Mouse (Mus musculus) embryo, embryonic 9.5 days (tissue): ENCODE measurements around the gene Fer1l4.

ENCODE experiments used
- DNase-seq: peaks from one replicate; pipeline ENCODE4 v3.0.0-alpha.2; 2017; ENCODE audit errors: extremely low spot score

Gene Fer1l4

DNA sequence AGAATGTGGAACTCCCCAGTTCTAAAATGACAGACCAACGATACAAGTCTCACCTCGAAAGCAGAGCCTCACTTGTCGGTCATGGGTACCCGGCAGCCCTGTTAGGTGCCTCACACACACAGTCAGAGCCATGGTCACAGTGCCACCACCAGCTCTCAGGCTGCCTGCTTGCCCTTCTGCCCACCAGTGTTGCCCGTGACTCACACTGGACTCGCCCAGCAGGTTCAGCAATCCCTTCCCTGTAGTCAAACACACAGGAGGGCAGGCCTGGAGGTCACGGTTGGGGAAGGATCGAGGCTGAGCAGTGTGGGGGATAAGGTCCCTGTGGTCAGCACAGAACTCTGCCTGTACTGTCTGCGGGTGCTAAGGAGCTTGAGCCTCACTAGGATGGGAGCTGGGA is at the start of gene Fer1l4:
Gene Fer1l4, minus strand, starts transcription at position 132 of the 400 bp plus-strand sequence.
- DNase-seq, result no peak

DNA sequence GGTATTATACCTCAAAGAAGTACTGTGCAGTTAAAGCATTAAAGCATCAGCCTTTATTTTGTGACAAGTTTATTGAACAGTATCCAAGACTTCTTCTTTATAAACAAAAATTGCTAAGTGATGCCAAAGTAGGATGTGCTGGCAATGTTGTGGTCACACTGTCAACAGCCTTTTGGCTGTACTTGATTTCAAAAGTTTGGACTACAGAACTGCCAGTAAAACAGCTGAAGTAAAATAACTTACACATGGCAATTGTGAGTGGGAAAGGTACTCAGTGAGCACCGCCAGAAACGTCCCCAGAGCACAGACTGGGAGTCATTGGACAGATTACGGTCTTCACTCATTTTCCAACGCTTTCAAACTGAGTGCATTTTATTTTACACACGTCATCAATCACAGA is 39.2 kb upstream of the Fer1l4 start:
- no peak for DNase-seq

DNA sequence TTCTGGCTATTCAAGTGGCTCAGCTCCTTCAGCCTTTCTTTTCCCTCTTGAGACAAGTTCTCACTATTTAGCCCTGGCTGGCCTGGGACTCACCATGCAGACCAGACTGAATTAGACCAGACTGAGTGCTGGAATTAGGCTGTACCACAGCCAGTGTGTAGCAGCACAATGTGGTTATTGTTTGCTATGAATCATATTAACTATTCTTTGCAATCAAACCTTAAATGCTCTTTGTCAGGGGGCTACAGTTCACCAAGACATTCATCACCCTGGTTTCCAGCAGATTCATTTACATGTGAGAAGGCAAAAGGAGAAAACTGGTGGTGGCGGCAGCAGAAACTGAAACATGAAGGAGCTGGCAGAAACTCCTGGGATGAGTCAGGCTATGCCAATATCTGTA is 37.1 kb upstream of the Fer1l4 start:
- DNase-seq, result no peak

GRCm38 (mm10) chr2:156087391-156088110 is 34.8 kb upstream of the Fer1l4 start:
- no peak for DNase-seq

DNA sequence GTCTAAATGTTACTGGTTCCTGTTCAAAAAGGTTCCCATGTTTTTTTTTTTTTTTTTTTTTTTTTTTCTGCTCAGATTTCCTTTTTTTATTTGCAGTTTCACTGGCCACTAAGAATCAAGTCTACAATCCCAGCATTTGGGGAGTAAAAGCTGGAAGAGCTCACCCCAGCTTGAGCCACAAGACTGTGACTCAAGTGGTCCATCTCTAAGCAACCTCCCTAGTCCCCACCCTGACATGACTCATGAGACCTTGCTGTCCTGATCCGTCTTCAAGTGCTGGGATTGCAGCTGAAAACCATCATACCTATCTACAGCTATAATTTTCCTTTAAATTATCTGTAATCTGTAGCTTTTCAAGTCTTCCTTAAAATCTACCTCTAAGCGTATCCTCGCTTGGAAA is 31.8 kb upstream of the Fer1l4 start:
- no peak for DNase-seq

DNA sequence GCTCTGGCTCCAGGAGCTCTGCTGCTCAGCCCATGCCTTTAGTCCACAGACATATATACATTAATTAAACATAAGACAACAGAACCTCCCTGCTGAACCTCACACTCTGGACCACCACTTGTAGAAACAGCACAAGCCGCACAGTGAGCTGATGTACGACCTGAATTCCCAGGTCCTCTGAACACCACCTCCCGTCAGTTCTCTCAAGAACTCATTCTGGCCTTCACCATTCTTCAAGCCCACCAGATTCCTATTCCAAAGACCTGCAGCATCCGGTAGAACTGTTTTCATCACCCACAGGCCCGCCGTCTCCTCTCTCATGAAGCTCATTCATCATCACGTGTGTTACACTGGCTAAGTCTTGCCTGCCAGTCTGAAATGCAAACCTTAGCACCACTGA is 27.6 kb upstream of the Fer1l4 start:
- no peak for DNase-seq

DNA sequence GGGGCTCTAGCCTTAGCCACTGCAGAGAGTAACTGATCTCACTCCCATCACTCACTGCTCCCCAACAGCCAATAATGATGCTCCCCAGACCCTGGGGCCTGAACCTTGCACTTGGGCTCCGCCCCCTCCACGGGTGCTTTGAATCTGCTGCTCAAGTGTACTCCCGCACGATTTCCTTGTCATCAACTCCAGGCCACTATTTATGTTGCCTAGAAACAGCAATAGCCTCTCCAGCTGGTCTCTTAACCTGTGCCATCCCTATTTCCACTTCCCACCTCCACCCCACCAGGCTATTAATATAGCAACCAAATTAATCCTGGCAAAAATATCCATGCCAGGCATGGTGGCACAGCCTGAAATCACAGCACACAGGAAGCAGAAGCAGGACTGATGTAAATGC is 26.9 kb upstream of the Fer1l4 start:
- DNase-seq, result no peak

DNA sequence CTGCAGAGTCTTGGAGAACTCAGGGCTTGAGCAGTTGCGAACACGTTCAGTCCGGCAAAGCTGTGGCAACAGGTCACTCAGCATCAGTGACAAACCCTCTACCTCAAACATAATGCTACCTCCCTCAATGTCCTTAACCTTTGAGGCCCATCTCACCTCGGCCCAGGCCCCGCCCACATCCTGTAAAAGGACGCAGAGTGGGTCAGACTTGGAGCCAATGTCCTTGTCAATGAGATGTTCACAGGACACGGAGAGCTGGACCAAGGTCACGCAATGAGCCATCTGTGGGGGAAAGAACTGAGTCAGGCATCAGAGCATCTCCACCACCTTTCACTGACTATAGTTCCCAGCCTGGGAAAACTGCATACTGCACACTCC is 26.4 kb upstream of the Fer1l4 start:
- no peak for DNase-seq

GRCm38 (mm10) chr2:156078421-156079182 is 25.9 kb upstream of the Fer1l4 start:
- DNase-seq, result no peak

DNA sequence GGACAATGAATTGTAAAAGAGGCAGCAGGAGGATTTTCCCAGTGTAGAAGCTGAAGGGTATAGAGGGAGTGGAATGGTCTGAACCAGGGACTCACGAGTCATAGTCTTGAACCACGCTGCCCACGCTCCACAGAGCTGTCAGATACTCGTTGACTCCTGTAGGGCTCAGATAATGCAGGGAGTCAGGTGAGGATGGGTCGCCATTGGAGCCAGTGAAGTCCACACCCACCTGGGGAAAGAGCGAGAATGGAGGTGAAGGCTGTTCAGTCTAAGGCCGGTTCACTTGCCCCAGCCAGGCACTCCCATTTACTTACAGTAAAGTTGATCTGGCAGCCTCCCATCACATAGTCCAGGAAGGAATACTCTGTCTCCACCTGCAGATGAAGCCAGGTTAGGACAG is 24.7 kb upstream of the Fer1l4 start:
- no peak for DNase-seq

GRCm38 (mm10) chr2:156073725-156074124 is 21.0 kb upstream of the Fer1l4 start:
- no peak for DNase-seq

GRCm38 (mm10) chr2:156071236-156071635 is 18.5 kb upstream of the Fer1l4 start:
- no peak for DNase-seq

- DNase-seq, result no peak
Observed at GRCm38 (mm10) chr2:156067916-156068315, 15.2 kb upstream of the Fer1l4 start.

DNA sequence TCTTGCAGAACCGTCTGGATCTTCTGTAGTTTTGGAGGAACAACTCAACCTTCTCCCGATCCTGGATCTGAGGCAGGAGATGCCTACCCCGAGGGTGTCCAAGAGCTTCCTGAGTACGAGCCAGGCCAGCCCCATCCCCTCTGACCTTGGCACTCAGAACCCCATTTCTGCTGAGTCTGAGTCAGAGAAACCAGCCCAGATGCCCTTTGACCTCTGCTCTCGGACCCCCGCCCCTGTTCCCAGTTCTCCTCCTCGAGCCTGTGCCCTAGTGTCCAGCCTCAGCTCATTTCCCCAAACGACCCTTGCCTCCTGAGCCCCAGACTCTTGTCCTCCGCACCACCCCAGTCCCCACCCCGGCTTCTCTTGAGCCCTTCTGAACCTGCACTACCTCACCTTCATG is 13.4 kb upstream of the Fer1l4 start:
- DNase-seq, result peak; percentile 20

DNA sequence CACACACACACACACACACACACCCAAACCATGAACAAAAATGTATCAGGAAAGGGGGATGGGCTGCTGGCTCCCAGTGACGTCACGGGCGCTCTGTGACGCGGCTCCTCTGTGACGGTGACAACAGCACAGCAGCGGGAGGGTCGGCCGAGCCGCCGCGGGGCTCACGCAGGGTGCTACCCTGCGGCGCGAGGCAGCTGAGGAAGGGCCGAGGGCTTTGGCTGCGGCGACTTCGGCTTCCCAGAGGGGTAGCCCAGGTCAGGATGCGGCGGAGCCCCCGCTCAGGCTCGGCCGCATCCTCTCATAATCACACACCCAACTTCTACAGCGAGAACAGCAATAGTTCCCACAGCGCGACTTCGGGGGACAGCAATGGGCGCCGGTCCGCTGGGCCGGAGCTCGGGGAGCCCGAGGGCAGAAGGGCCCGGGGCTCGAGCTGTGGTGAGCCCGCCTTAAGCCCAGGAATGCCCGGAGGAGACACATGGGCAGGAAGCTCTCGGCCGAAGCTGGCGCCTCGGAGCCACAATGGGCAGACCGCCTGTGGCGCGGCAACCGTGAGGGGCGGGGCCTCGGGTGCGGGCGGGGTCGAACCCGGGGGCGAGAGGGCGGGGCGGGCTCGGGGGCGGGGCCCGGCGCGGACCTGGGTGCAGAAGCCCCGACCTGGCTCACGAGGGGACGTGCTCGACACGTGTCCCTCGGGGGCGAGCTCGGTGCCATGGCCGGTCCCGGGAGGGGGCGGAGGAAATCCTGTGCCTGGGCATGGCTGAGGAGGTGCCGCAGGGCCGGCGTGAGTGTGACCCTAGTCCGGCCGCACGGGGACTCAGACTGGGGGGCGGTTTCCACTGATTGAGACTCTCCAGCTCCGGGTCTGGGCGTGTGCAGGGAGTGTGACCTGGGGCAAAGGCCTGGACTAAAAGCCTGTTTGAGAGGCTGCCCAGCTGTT is 12.6 kb upstream of the Fer1l4 start, which contains the start of gene Spag4:
Gene Spag4, plus strand, starts transcription at position 77 of the 943 bp plus-strand sequence.
- DNase-seq, result peak; percentile 92

GRCm38 (mm10) chr2:156047929-156048328 is 4.8 kb downstream of the Fer1l4 start:
- DNase-seq, result peak; percentile 11

DNA sequence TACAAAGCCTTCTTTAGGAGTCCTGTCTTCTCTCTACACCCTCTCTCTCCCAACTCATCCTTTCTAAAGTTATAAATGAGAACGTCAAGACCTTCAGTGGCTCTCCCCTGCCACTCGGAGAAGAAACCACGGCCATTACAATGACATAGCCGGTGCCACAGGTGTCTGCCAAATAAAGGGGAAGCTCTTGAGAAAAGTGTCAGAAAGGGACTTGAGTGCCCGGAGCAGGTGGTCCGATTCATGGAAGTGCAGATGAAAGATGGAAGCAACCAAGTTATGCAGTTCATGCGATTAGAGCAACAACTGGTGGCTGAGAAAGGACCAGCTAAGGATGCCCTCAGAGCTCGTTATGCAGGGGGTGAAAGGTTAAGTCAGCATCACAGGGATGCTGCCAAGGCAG is 9.8 kb downstream of the Fer1l4 start:
- no peak for DNase-seq

DNA sequence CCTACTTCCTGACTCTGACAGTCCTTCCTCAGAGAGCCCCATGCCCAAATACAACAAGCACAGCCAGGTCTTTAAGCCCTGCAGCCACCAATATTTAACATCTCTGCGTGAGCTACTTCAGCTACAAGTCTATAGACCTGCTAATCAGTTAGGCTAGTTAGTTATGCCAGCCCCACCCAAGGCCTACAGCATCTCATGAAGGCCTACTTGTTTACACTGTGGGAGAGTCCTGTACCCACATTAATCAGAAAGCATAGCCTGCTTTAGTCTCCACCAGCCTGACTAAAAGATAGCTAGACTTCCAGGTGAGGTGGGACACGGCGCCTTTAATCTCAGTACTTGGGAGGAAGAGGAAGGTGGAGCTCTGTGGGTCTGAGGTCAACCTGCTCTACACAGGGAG is 13.4 kb downstream of the Fer1l4 start:
- DNase-seq, result no peak

DNA sequence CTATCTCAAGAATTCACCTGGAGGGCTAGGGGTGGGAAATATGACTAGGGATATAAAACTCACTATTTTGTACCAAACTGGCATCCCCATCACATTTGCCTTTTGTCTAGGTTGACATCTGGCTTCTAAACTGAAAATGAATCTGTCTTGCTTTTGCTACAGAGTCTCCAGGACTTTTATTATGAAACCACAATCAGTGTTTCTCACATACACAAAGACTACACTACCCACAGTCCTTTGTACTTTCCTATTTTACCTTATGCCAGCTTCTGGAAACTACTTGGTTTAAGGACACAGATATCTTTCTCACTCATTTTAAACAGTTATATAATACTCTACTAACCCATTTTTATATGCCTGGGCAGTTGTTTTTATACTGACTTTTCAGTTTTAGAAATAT is 27.3 kb downstream of the Fer1l4 start:
- DNase-seq, result no peak

DNA sequence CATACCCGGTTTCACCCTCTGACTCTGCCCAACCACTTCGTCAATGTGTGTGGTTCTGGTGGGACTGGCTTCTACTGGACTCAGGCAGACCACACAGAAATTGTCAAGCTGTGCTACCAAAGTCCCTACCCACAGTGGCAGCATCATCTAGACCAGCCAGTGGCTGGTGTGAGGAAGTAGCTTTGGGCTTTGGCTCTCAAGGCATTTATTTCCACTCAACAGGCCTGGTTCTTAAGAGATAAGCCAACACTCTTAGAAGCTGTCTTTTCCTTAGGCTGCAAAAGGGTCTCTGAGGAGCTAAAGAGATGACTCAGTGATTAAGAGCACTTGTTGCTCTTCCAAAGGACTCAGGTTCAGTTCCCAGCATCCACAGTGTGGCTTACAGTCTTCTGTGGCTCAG is 31.0 kb downstream of the Fer1l4 start:
- DNase-seq, result no peak

- DNase-seq, result no peak
Observed at GRCm38 (mm10) chr2:156021219-156021618, 31.5 kb downstream of the Fer1l4 start.

GRCm38 (mm10) chr2:156018106-156018505 is 34.6 kb downstream of the Fer1l4 start:
- no peak for DNase-seq
